Mouse (Mus musculus): ENCODE data around the gene Cttnbp2.

DNA sequence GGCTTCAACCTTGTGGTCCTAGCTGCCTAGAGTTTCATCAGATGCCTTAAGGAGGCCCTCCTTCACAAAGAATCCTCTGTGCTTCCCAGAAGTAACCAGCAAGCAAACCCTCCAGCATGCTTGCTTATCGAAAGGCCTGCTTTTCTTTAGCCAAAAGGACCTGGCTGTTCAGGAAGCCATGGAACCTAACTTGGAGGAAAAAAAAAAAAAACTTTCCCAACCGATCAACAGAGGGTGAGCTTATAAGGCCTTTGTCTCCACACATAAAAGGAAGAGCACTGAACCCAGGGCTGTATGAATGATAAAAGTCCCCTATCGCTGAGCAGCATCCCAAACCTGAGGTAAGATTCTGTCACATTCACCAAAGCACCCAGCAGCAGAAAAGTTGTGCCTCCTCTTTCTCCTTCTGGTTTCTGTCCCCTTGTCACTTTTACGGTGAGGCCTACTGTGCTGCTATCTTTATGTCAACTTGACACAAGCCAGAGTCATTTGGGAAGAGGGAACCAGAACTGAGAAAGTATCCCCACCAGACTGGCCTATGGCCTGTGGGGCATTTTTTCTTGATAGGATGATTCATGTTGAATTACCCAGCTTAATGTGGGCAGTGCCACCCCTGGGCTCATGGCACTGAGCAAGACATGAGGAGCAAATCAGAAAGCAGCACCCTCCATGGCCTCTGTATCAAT, 78.4 kb downstream of the Cttnbp2 start:
- TF ChIP-seq POLR2A (IDR thresholded peaks at IDR 0.05; ENCODE audit: insufficient read length, low read depth) (no peak), USF1 (IDR thresholded peaks at IDR 0.05; ENCODE audit: low read depth) (no peak), POLR2AphosphoS2 (IDR thresholded peaks at IDR 0.05; ENCODE audit: insufficient read length, low read depth) (no peak), E2F4 (IDR thresholded peaks at IDR 0.05; ENCODE audit: insufficient read depth) (no peak)

Data from myocyte (in vitro differentiated cells).